In genomic region chr9:60147401-60147800, GRCm38 (mm10) we compare ENCODE assay signal across 21 mouse cellular contexts.
DNase-seq lines count a peak whose midpoint lies in the region; ATAC-seq and TF ChIP-seq lines count a peak whose summit lies in the region.
"Had no signal": no experiment of that assay in that cellular context is flagged by ENCODE, and none has a peak within 500 bp of the region (broad histone marks: within the 10 kb centered on the region; RNA-seq: fewer than 3 reads in every experiment).

No protein-coding gene starts in this region.

- no peaks in the 10 kb centered on the region for H3K36me3 ChIP-seq in forebrain, embryonic 12.5 days (replicated peaks)
- H3K36me3 ChIP-seq in forebrain, embryonic 15.5 days, result no peaks in the 10 kb centered on the region
- no peaks in the 10 kb centered on the region for H3K36me3 ChIP-seq in midbrain, embryonic 10.5 days
- H3K36me3 ChIP-seq in midbrain, postnatal 0 days (ENCODE audit: insufficient read depth, low read length), result no peaks in the 10 kb centered on the region
- H3K36me3 ChIP-seq in embryonic facial prominence, embryonic 10.5 days (replicated peaks), result no peaks in the 10 kb centered on the region
- H3K36me3 ChIP-seq: heart, embryonic 15.5 days had no signal

- H3K9me3 ChIP-seq in forebrain, embryonic 12.5 days, result 0 out of 2 replicates have a peak, but pooled peaks cover 2% of the 10 kb centered on the region
- no peaks in the 10 kb centered on the region for H3K9me3 ChIP-seq in forebrain, embryonic 15.5 days
- 0 out of 2 replicates have a peak, but pooled peaks cover 1% of the 10 kb centered on the region for H3K9me3 ChIP-seq in midbrain, embryonic 10.5 days (replicated peaks)
- H3K9me3 ChIP-seq in midbrain, postnatal 0 days (ENCODE audit: low read length), result no peaks in the 10 kb centered on the region
- no peaks in the 10 kb centered on the region; the same call in 1 of the 2 replicates for H3K9me3 ChIP-seq in embryonic facial prominence, embryonic 10.5 days
- H3K9me3 ChIP-seq: heart, embryonic 15.5 days had no signal

- H3K4me1 ChIP-seq in forebrain, embryonic 12.5 days, result peaks cover 25% of the 10 kb centered on the region
- peaks cover 9% of the 10 kb centered on the region for H3K4me1 ChIP-seq in forebrain, embryonic 15.5 days
- H3K4me1 ChIP-seq in midbrain, embryonic 10.5 days, result peaks cover 30% of the 10 kb centered on the region
- peaks cover 4% of the 10 kb centered on the region; the same call in 1 of the 2 replicates for H3K4me1 ChIP-seq in midbrain, postnatal 0 days (ENCODE audit: insufficient read depth, low read length)
- peaks cover 11% of the 10 kb centered on the region for H3K4me1 ChIP-seq in embryonic facial prominence, embryonic 10.5 days
- H3K4me1 ChIP-seq: heart, embryonic 15.5 days had no signal

- H3K27me3 ChIP-seq in forebrain, embryonic 12.5 days, result peaks cover 4% of the 10 kb centered on the region; the same call in 1 of the 2 replicates
- no peaks in the 10 kb centered on the region for H3K27me3 ChIP-seq in forebrain, embryonic 15.5 days
- H3K27me3 ChIP-seq in midbrain, embryonic 10.5 days (ENCODE audit: low read depth, poor library complexity, severe bottlenecking), result no peaks in the 10 kb centered on the region
- H3K27me3 ChIP-seq in midbrain, postnatal 0 days (ENCODE audit: insufficient read depth, low read length), result no peaks in the 10 kb centered on the region; the same call in 1 of the 2 replicates
- 0 out of 2 replicates have a peak, but pooled peaks cover 4% of the 10 kb centered on the region for H3K27me3 ChIP-seq in embryonic facial prominence, embryonic 10.5 days (replicated peaks; ENCODE audit: low read depth, poor library complexity, severe bottlenecking)
- H3K27me3 ChIP-seq: heart, embryonic 15.5 days had no signal

- no peak; the same call in 1 of the 2 replicates for ATAC-seq in forebrain, embryonic 12.5 days (ENCODE audit: low FRiP score)
- ATAC-seq in forebrain, embryonic 15.5 days (replicated peaks), result no peak
- no peak for ATAC-seq in midbrain, postnatal 0 days (ENCODE audit: low FRiP score)
- ATAC-seq: hindbrain, embryonic 16.5 days; inflammation-experienced regulatory T-cells, adult 6 months; intestine, postnatal 0 days; Patski had no signal

- no peak for TF ChIP-seq CTCF in midbrain, postnatal 0 days (IDR thresholded peaks at IDR 0.05)

- H3K27ac ChIP-seq in forebrain, embryonic 12.5 days, result peak overlapping the region; percentile 61; the same call in 1 of the 2 replicates
- no peak overlapping the region for H3K27ac ChIP-seq in forebrain, embryonic 15.5 days (replicated peaks)
- H3K27ac ChIP-seq in midbrain, embryonic 10.5 days (replicated peaks), result peak overlapping the region; percentile 38; the same call in 1 of the 2 replicates
- H3K27ac ChIP-seq in midbrain, postnatal 0 days (ENCODE audit: low read depth, low read length), result no peak overlapping the region
- H3K27ac ChIP-seq in embryonic facial prominence, embryonic 10.5 days (replicated peaks), result peak overlapping the region; percentile 44; the same call in 1 of the 2 replicates
- H3K27ac ChIP-seq: heart, adult 2 months; heart, embryonic 15.5 days had no signal

- H3K4me2 ChIP-seq in forebrain, embryonic 12.5 days, result no peak overlapping the region
- H3K4me2 ChIP-seq in forebrain, embryonic 15.5 days (replicated peaks), result no peak overlapping the region
- H3K4me2 ChIP-seq in midbrain, postnatal 0 days (ENCODE audit: low read depth, low read length, poor library complexity, severe bottlenecking), result no peak overlapping the region
- H3K4me2 ChIP-seq: heart, embryonic 11.5 days; heart, embryonic 15.5 days had no signal

- WGBS in forebrain, embryonic 12.5 days, result 19% methylated on average over 4 of the region's 4 CpGs
- WGBS in forebrain, embryonic 15.5 days, result 5% methylated on average over 4 of the region's 4 CpGs
- WGBS in midbrain, embryonic 10.5 days, result 74% methylated on average over 4 of the region's 4 CpGs
- 54% methylated on average over 4 of the region's 4 CpGs for WGBS in midbrain, postnatal 0 days
- WGBS in embryonic facial prominence, embryonic 10.5 days, result 54% methylated on average over 4 of the region's 4 CpGs

- DNase-seq in midbrain, embryonic 10.5 days (ENCODE audit: low spot score), result no peak
- no peak for DNase-seq in midbrain, postnatal 0 days (ENCODE audit: low spot score)
- DNase-seq in embryonic facial prominence, embryonic 10.5 days (ENCODE audit: low spot score), result no peak
- DNase-seq in adrenal gland, postnatal 36 days, result no peak
- no peak for DNase-seq in liver
- DNase-seq: adrenal gland, adult 2 months; adrenal gland, postnatal 25 days; cerebellum, adult 11 months; cerebellum, adult 9-10 months; cerebellum, postnatal 25 days; gastrocnemius, postnatal 10 days; heart, adult 2 months; heart, postnatal 14 days had no signal

- no peak overlapping the region for H3K9ac ChIP-seq in forebrain, embryonic 12.5 days
- no peak overlapping the region for H3K9ac ChIP-seq in forebrain, embryonic 15.5 days (replicated peaks)
- no peak overlapping the region for H3K9ac ChIP-seq in midbrain, postnatal 0 days (replicated peaks; ENCODE audit: low read length, poor library complexity, severe bottlenecking)
- H3K9ac ChIP-seq: heart, embryonic 15.5 days had no signal

- H3K4me3 ChIP-seq in forebrain, embryonic 12.5 days (replicated peaks), result no peak overlapping the region
- H3K4me3 ChIP-seq in forebrain, embryonic 15.5 days, result no peak overlapping the region
- no peak overlapping the region for H3K4me3 ChIP-seq in midbrain, embryonic 10.5 days
- no peak overlapping the region for H3K4me3 ChIP-seq in midbrain, postnatal 0 days (ENCODE audit: low read depth, low read length)
- no peak overlapping the region for H3K4me3 ChIP-seq in embryonic facial prominence, embryonic 10.5 days
- H3K4me3 ChIP-seq: heart, adult 2 months; heart, embryonic 15.5 days had no signal

Comparison
In these comparisons a context has a peak if more than half of its experiments do, and no peak if none do; other contexts are left out.
1. H3K27ac ChIP-seq: peak in forebrain, embryonic 12.5 days (single experiment), midbrain, embryonic 10.5 days (single experiment) and embryonic facial prominence, embryonic 10.5 days (single experiment); none in forebrain, embryonic 15.5 days (single experiment) and midbrain, postnatal 0 days (single experiment).